18 mouse cellular contexts compared by ENCODE assay signal in the genomic region with DNA sequence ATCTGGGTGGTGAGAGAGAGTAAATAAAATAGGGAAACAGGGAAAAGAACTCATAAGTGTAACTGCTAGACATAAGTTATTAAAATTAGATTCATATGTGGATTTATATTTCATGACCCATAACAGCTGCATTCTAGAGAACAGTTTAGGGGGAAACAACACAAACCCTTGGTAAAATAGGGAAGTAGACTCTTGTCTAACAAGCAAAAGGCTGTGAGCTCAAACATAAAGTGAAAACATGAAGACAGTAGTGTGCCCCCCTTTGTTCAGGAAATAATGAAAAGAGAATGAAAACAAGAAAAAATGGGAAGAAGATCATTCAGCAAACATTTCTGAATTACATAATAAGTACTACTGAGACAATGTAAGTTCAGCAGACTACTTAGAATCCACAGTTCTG. TPM values are rescaled to one million over a fixed set of nuclear protein-coding genes. Genes with fewer than 3 reads are reported as not detected.
"Had no signal": no experiment of that assay in that cellular context is flagged by ENCODE, and none has a peak within 500 bp of the region (broad histone marks: within the 10 kb centered on the region; RNA-seq: fewer than 3 reads in every experiment).

No protein-coding gene starts in this region.

- H3K4me3 ChIP-seq: lung, embryonic 15.5 days; megakaryocyte, embryonic 14.5 days; midbrain, embryonic 13.5 days; midbrain, embryonic 15.5 days; neural tube, embryonic 12.5 days; stomach, embryonic 15.5 days had no signal

- H3K9ac ChIP-seq: liver, postnatal 0 days; lung, embryonic 15.5 days; midbrain, embryonic 13.5 days; midbrain, embryonic 15.5 days; neural tube, embryonic 12.5 days; stomach, embryonic 15.5 days had no signal

- DNase-seq: liver, postnatal 0 days; lung, adult 2 months; lung, postnatal 4 days; right cerebral cortex, postnatal 14 days; thymus, adult 2 months; thymus, postnatal 25 days; thymus, postnatal 4 days had no signal

- H3K36me3 ChIP-seq: lung, embryonic 15.5 days; midbrain, embryonic 13.5 days; midbrain, embryonic 15.5 days; neural tube, embryonic 12.5 days; stomach, embryonic 15.5 days had no signal

- H3K9me3 ChIP-seq: lung, embryonic 15.5 days; megakaryocyte, embryonic 14.5 days; midbrain, embryonic 13.5 days; midbrain, embryonic 15.5 days; neural tube, embryonic 12.5 days; stomach, embryonic 15.5 days had no signal

- H3K4me1 ChIP-seq: lung, embryonic 15.5 days; midbrain, embryonic 13.5 days; midbrain, embryonic 15.5 days; neural tube, embryonic 12.5 days; stomach, embryonic 15.5 days had no signal

- ATAC-seq: liver, postnatal 0 days; lung, postnatal 0 days; midbrain, embryonic 13.5 days; midbrain, embryonic 15.5 days had no signal

- H3K27me3 ChIP-seq: lung, embryonic 15.5 days; megakaryocyte, embryonic 14.5 days; midbrain, embryonic 13.5 days; midbrain, embryonic 15.5 days; neural tube, embryonic 12.5 days; stomach, embryonic 15.5 days had no signal

- H3K27ac ChIP-seq: lung, embryonic 15.5 days; midbrain, embryonic 13.5 days; midbrain, embryonic 15.5 days; neural tube, embryonic 12.5 days; stomach, embryonic 15.5 days; stomach, postnatal 0 days had no signal

RNA-seq across cellular contexts. Expression of a gene that starts 8.4 kb away (rescaled TPM):
- total RNA-seq: midbrain, postnatal 0 days; monocyte, adult 5-6 weeks; neutrophil, adult 5-6 weeks had no signal
- polyA plus RNA-seq: midbrain, embryonic 13.5 days; neural tube, embryonic 12.5 days had no signal

RNA-seq across cellular contexts. Expression of a gene that starts 42.4 kb away (rescaled TPM):
- total RNA-seq: monocyte, adult 5-6 weeks had no signal
